ENCODE assay signal across 11 mouse cellular contexts in genomic region chr10:43075535-43076152, GRCm38 (mm10).
A peak's percentile ranks its signal among the peaks of the same experiment; 100 is the strongest.
DNase-seq lines count a peak whose midpoint lies in the region; ATAC-seq and TF ChIP-seq lines count a peak whose summit lies in the region.
"Had no signal": no experiment of that assay in that cellular context is flagged by ENCODE, and none has a peak within 500 bp of the region (broad histone marks: within the 10 kb centered on the region; RNA-seq: fewer than 3 reads in every experiment).

No protein-coding gene starts in this region.

- peak; percentile 45 to 76 for DNase-seq in layer of hippocampus, adult 18-20 months (ENCODE audit: low spot score in 2 of 2)
- DNase-seq in layer of hippocampus, postnatal 14 days (ENCODE audit: low spot score in 2 of 2), result no peak
- no peak for DNase-seq in adrenal gland, postnatal 14 days
- DNase-seq in liver, postnatal 0 days, result no peak
- DNase-seq in cerebellum, adult 9-11 months, result no peak
- DNase-seq: adrenal gland, adult 8-10 months; heart, postnatal 4 days; lung, adult 2 months had no signal

- H3K4me1 ChIP-seq in forebrain, embryonic 15.5 days, result peaks cover 40% of the 10 kb centered on the region
- peaks cover 38% of the 10 kb centered on the region for H3K4me1 ChIP-seq in hindbrain, embryonic 15.5 days (replicated peaks)
- H3K4me1 ChIP-seq in neural tube, embryonic 15.5 days, result peaks cover 32% of the 10 kb centered on the region
- H3K4me1 ChIP-seq in liver, postnatal 0 days (ENCODE audit: insufficient read depth), result no peaks in the 10 kb centered on the region

- no peak overlapping the region for H3K9ac ChIP-seq in forebrain, embryonic 15.5 days (replicated peaks)
- H3K9ac ChIP-seq in hindbrain, embryonic 15.5 days, result no peak overlapping the region
- H3K9ac ChIP-seq in neural tube, embryonic 15.5 days (replicated peaks), result no peak overlapping the region
- no peak overlapping the region for H3K9ac ChIP-seq in liver, postnatal 0 days (replicated peaks)

- 50% methylated on average over 13 of the region's 13 CpGs for WGBS in forebrain, embryonic 15.5 days
- WGBS in hindbrain, embryonic 15.5 days, result 58% methylated on average over 13 of the region's 13 CpGs
- 59% methylated on average over 13 of the region's 13 CpGs for WGBS in neural tube, embryonic 15.5 days
- 69% methylated on average over 13 of the region's 13 CpGs for WGBS in liver, postnatal 0 days (ENCODE audit: insufficient replicate concordance)

- H3K36me3 ChIP-seq in forebrain, embryonic 15.5 days, result no peaks in the 10 kb centered on the region
- H3K36me3 ChIP-seq in hindbrain, embryonic 15.5 days, result no peaks in the 10 kb centered on the region
- no peaks in the 10 kb centered on the region for H3K36me3 ChIP-seq in neural tube, embryonic 15.5 days
- H3K36me3 ChIP-seq in liver, postnatal 0 days (replicated peaks; ENCODE audit: insufficient read depth, low read length), result no peaks in the 10 kb centered on the region

- no peak overlapping the region for H3K4me3 ChIP-seq in forebrain, embryonic 15.5 days
- H3K4me3 ChIP-seq in hindbrain, embryonic 15.5 days, result no peak overlapping the region
- no peak overlapping the region for H3K4me3 ChIP-seq in neural tube, embryonic 15.5 days (replicated peaks)
- no peak overlapping the region for H3K4me3 ChIP-seq in liver, postnatal 0 days (ENCODE audit: low read depth, low read length)

- no peak for TF ChIP-seq EP300 in liver, postnatal 0 days (IDR thresholded peaks at IDR 0.05; ENCODE audit: low read depth)

- H3K9me3 ChIP-seq in forebrain, embryonic 15.5 days, result no peaks in the 10 kb centered on the region
- no peaks in the 10 kb centered on the region for H3K9me3 ChIP-seq in hindbrain, embryonic 15.5 days
- H3K9me3 ChIP-seq in neural tube, embryonic 15.5 days (replicated peaks), result no peaks in the 10 kb centered on the region
- H3K9me3 ChIP-seq in liver, postnatal 0 days (ENCODE audit: low read length), result no peaks in the 10 kb centered on the region

- no peaks in the 10 kb centered on the region for H3K27me3 ChIP-seq in forebrain, embryonic 15.5 days
- no peaks in the 10 kb centered on the region for H3K27me3 ChIP-seq in hindbrain, embryonic 15.5 days
- H3K27me3 ChIP-seq in neural tube, embryonic 15.5 days (replicated peaks), result no peaks in the 10 kb centered on the region
- H3K27me3 ChIP-seq in liver, postnatal 0 days (ENCODE audit: insufficient read depth, low read length), result no peaks in the 10 kb centered on the region

- H3K27ac ChIP-seq in forebrain, embryonic 15.5 days (replicated peaks), result peak overlapping the region; percentile 64
- H3K27ac ChIP-seq in hindbrain, embryonic 15.5 days (replicated peaks), result no peak overlapping the region
- no peak overlapping the region for H3K27ac ChIP-seq in neural tube, embryonic 15.5 days (replicated peaks)
- H3K27ac ChIP-seq in liver, postnatal 0 days (ENCODE audit: low read depth), result no peak overlapping the region

- ATAC-seq in forebrain, embryonic 15.5 days (replicated peaks), result peak; percentile 79
- ATAC-seq in hindbrain, embryonic 15.5 days (ENCODE audit: low FRiP score, low read depth), result peak; percentile 44; the same call in 1 of the 2 replicates
- peak; percentile 28; the same call in 1 of the 2 replicates for ATAC-seq in neural tube, embryonic 15.5 days (ENCODE audit: low FRiP score)
- ATAC-seq in liver, postnatal 0 days, result no peak

- TF ChIP-seq CTCF in liver, postnatal 0 days (IDR thresholded peaks at IDR 0.05; ENCODE audit: low read depth), result no peak

- H3K4me2 ChIP-seq in forebrain, embryonic 15.5 days (replicated peaks), result peak overlapping the region; percentile 5; the same call in 1 of the 2 replicates
- peak overlapping the region; percentile 13; the same call in 1 of the 2 replicates for H3K4me2 ChIP-seq in hindbrain, embryonic 15.5 days
- H3K4me2 ChIP-seq in neural tube, embryonic 15.5 days, result no peak overlapping the region
- H3K4me2 ChIP-seq in liver, postnatal 0 days (ENCODE audit: low read depth, low read length), result no peak overlapping the region

Comparison
In these comparisons a context has a peak if more than half of its experiments do, and no peak if none do; other contexts are left out.
1. DNase-seq: peak in layer of hippocampus, adult 18-20 months (2 of 2); none in layer of hippocampus, postnatal 14 days (0 of 2), adrenal gland, postnatal 14 days (single experiment), liver, postnatal 0 days (single experiment) and cerebellum, adult 9-11 months (single experiment).
2. H3K4me2 ChIP-seq: peak in forebrain, embryonic 15.5 days (single experiment) and hindbrain, embryonic 15.5 days (single experiment); none in neural tube, embryonic 15.5 days (single experiment) and liver, postnatal 0 days (single experiment).